Mouse (Mus musculus): ENCODE data around the gene Majin. TPM values are rescaled to one million over a fixed set of nuclear protein-coding genes. Genes with fewer than 3 reads are reported as not detected.

Gene Majin
- total RNA-seq, 2 experiments from 2014 or later = not detected

DNA sequence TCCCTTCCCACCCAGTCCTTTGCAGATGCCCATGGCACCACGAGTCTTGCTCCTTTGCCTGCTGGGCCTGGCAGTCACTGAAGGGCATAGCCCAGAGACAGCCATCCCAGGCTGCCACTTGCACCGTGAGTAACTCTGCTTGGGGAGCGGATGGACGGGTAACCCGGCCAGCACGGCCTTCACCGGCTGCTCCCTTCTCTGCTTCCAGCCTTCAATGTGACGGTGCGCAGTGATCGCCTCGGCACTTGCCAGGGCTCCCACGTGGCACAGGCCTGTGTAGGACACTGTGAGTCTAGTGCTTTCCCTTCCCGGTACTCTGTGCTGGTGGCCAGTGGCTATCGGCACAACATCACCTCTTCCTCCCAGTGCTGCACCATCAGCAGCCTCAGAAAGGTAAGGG, 42.6 kb downstream of the Majin start:
- no peak for DNase-seq (ENCODE audit: extremely low spot score in 1 of 2, low spot score in 1 of 2)

DNA sequence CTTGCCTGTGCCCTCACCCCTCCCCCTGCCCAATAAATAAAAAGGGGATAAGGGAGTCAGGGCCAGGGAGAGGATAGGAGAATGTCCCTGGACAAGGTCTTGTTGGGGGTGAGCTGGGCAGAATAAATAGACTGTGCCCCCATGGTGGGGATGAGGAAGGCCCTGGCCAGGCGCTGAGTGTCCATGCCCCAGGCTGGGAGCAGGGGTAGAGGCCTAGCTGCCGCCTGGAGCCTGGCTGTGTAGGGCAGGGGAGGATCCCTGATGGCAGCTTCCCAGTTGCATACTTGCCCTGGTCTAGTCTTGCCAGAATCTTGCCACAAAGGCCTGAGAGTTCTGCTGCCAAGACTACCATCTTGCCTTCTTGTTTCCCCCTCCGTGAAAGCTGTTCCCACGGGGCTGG, 43.7 kb downstream of the Majin start:
- DNase-seq (ENCODE audit: extremely low spot score in 1 of 2, low spot score in 1 of 2) = no peak

DNA sequence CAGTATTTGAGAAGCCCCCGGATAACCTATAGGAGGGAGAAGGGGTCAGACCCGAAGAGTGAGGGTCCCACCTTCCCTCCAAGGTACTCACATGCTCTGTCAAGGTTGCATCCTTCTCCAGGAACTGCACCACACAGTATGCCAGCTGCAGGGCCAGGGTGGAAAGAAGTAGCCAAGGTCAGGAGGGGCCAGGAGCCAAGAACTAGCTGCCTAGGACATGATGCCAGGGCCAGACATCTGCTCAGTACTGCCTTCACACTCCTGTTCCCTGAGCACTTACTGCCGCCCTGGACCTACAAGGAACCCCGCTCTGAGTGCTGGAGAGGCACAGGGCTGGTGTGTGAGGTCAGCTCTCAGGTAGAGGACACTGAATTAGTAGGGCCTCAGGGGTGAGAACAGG, 46.2 kb downstream of the Majin start:
- DNase-seq (ENCODE audit: extremely low spot score in 1 of 2, low spot score in 1 of 2) = no peak

DNA sequence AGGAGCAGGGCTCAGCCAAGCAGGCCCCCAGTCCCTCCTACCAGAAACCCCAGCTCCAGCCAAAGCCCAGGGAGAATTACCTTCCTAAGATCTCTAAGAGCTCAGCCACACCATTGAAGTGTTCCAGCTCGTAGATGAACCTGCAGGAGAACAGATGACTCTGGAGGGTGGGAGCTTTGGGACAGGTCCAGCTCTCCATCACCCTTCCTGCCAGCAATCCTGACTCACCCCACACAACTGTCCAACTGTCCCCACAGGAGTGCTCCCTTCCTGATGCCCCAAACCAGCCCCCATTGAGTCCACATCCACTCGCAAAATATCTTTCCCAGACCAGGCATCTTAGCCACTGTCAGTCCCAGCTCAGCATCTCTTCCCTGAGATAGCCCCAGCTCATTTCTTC, 46.8 kb downstream of the Majin start:
- DNase-seq (ENCODE audit: extremely low spot score in 1 of 2, low spot score in 1 of 2) = no peak

DNA sequence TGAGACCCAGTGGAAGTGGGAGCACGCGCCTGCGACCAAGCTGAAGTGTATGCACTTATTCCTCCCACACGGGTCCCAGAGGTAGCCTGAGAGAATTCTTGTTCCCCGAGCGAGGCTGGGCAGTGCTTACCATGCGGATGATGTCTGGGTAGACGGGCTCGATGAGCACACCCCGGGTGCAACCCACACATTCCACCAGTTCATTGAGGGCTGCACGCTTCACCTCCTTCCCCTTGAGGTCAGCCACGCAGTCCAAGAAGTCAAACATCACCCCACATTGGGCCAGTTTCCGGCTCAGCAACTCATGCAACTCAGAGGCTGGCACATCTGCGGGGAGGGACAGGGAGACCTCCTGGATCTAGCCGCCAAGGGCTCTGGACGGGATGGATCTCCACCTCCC, 49.5 kb downstream of the Majin start:
- DNase-seq (ENCODE audit: extremely low spot score in 1 of 2, low spot score in 1 of 2) = no peak

DNA sequence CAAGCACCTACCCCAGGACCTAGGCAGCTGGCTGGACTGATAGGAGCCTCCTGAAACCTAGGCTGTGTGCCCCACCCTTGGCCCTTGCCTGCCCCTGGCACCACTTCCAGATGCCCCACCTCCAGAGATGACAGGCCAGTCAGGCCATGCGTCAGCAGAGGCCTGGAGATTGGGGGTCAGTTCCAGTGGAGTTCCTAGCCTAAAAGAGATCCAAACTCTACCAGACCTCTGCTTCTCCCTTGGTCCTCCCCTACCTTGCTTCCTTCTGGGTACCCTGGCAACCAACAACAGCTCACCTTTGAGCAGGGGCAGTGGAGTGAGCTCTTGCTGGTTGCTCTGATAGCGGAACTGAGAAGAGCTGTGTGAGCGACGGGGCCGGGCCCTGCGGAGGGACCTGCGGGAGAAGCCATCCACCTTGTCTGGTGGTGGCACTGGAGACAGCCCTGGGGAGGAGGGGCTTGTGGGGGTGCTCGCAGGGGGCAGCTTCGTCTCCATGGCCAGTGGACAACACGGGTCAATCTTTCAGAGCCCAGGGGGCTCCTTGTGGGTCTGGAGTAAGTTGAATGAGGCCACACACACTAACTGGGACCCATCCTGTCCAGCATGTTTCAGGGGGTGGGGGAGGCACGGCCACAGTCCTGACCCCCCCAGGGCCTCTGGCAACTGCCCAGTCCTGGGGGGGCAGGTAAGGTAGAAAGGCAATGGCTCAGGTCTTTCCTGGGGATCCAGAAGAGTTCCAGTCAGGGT, 50.3 kb downstream of the Majin start:
- DNase-seq (ENCODE audit: extremely low spot score in 1 of 2, low spot score in 1 of 2) = no peak

DNA sequence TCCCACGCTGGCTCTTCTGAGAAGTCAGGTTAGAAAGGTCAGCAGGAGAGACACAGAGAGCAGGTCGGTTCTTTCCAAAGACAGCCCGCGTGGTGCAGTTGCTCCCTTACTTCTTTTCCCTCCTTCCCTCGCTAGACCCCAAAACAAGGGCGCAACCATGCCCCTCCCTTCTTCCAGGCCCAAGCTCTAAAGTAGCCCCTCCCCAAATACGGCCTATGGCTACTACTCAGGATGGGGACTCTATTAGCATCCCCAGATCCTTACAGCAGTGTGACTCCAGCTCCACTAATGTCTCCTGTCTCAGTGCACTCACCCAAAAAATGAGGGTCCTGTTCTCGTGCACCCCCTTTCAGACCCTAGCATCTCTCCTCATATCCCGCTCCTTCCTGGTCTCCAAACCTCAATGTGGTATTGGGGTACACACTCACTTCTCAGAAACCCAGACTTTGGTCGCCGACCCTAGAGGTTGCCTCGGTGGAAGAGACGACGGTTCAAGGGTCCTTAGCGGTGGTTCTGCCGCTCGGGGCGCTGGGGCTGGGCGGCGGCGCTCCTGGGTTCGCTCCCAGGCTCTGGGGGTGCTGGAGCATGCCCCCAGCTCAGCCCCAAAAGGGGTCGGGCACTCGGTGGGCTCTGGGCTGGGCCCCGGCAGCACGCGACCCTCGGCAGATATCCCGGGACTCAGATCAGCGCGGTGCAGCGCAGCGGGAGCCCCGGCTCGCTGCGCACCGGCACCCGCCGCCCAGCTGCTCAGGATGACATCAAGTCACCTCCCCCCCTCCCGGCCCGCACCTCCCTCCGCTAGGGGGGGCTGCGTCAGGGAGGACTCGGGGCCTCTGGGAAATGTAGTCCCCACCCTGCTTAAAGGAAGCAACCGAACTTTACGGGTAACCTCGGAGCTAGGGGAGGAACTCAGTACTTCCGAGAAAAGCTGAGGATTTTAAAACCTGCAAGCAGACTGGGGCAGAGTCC, 51.2 kb downstream of the Majin start, which contains the start of gene Ppp2r5b:
Gene Ppp2r5b (minus strand): TSS at position 789 of the 969 bp plus-strand sequence.
- DNase-seq (ENCODE audit: extremely low spot score in 1 of 2, low spot score in 1 of 2) = peak; percentile 86 to 91

DNA sequence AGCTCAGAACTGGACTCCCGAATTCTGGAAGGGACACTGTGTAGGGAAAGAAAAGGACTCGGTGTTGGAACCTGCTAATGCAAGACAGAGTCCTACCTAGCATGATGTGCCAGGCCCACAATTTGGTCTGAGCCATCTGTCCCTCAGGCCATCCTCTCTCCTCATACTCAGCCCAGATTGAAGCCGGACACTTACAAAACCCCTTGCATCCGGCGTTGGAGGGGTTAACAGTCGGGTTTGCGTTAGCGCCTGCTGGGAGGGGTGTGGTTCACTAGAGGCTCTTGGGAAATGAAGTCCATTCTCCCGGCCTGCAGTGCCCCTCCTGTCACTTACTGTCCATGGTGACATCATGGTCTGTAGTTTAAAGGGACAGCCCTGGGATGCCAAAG, 51.9 kb downstream of the Majin start:
- peak; percentile 76 to 83 for DNase-seq (ENCODE audit: extremely low spot score in 1 of 2, low spot score in 1 of 2)

DNA sequence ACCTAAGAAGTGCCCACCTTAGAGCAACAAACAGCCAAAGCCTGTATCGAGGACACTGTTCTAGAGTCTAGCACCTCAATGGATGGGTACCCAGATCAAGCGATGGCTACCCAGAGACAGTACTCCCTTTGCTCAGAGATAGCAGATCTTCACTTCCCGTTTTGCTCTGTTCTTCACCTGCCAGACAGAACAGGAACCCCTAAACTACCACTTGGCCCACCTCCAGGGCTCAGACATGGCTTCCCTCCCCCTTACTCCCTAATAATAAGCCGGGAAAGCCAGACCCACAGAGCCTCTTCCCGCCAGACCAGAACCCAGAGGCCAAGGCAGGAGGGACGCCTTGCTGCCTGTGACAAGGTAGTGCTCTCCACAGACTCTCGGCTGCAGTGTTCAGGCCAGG, 52.7 kb downstream of the Majin start:
- no peak for DNase-seq (ENCODE audit: extremely low spot score in 1 of 2, low spot score in 1 of 2)

DNA sequence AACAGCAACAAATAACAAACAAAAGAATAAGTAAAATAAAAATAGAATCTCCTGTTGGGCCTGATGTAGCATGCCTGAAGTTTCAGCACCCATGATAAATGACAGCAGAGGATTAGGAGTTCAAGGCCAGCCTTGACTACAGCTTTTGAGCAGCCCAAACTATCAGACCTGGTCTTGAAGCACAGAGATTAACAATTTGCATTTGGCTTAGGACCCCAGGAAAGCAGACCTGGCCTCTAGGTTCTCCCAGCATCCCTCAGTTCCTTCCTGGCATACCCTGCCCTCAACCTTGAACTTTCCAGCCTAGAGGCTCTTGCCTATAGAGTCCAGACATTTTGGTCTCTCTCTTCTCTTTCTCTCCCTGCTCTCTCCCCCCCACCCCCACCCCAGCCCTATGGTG, 54.6 kb downstream of the Majin start:
- DNase-seq (ENCODE audit: extremely low spot score in 1 of 2, low spot score in 1 of 2) = no peak

DNA sequence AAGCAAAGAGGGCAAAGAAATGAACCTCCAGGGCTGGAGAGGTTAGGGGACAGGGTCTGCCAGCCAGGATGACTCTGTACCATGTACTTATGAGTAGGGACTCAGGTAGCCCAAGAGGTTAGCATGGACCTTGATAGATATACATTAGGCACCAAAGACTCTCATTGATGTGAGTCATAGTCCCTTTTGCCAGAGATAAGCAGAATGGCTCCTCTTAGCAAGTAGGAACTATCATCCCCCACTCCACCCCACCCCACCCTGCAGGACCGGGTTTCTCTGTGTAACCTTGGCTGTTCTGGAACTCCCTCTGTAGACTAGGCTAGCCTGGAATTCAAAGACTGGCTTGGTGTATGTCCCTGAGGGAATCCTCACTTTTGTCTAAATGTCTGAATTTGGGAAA, 55.9 kb downstream of the Majin start:
- no peak for DNase-seq (ENCODE audit: extremely low spot score in 1 of 2, low spot score in 1 of 2)

DNA sequence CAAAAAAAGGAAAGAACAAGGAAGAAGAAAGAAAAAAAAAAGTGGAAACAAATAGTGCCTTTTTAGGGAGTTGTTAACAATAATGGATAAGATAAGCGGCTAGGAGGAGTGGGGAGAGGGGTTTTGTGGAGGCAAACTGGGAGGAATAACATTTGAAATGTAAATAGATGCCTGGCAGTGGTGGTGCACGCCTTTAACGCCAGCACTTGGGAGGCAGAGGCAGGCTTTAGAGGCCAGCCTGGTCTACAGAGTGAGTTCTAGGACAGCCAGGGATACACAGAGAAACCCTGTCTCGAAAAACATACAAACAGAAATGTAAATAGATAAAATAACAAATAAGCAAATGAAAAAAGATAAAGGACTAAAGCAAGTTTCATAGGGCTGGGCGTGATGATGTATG, 56.5 kb downstream of the Majin start:
- DNase-seq (ENCODE audit: extremely low spot score in 1 of 2, low spot score in 1 of 2) = no peak

DNA sequence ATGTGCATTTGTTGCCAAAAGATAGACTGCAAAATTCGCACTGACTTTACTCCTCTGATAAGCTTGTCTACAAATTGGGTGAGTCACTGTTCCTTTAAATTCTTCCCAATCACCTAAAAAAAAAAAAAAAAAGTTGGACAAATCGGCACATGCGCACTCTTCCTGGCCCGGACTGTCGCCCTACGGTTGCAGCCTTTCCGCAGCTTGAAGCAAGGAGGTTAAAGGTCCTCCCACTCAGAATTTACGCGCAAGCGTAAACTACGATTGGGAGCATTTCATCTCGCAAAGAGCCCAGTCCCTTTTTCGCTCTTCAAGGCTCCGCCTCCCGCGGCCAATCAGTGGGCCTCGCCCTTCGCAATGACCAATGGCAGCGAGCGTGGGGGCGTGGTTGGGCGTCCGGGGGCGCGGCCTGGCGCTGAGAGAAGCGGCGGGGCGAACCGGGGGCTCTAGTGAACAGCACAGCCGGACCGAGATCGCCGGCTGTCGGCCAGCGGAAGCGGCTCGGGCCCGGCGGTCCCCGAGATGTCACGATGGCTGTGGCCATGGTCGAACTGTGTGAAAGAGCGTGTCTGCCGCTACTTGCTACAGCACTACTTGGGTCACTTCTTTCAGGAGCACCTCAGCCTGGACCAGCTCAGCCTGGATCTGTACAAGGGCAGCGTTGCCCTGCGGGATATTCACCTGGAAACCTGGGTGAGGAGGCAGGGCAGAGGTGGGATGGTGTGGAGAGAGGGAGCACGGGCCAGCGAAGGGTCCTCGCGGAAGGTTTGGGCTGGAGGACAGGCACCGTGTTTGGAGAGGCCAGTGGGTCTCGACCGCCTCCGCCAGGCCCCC, 57.3 kb downstream of the Majin start, which contains the start of gene Atg2a:
Gene Atg2a (plus strand): TSS at position 395 of the 834 bp plus-strand sequence.
- DNase-seq (ENCODE audit: extremely low spot score in 1 of 2, low spot score in 1 of 2) = peak; percentile 91 to 95

DNA sequence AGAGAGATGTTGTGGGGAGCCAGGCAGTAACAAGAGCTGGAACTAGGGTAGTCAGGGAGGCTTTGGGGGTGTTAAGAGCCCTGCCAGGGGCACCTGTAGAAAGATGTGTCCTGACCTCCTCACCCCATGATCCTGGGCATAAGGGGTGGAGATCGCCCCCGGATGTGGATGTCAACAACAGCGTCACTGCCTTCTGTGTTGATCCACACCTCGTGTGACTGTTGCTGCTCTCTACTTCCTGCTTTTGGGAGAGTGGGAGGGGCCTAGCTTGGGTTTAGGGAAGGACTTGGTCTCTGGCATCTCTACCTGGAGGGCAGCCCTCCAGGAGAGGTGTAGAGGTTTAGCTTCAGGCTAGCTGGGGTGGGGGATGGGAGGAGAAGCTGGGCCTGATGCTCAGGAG, 58.1 kb downstream of the Majin start:
- no peak for DNase-seq (ENCODE audit: extremely low spot score in 1 of 2, low spot score in 1 of 2)

DNA sequence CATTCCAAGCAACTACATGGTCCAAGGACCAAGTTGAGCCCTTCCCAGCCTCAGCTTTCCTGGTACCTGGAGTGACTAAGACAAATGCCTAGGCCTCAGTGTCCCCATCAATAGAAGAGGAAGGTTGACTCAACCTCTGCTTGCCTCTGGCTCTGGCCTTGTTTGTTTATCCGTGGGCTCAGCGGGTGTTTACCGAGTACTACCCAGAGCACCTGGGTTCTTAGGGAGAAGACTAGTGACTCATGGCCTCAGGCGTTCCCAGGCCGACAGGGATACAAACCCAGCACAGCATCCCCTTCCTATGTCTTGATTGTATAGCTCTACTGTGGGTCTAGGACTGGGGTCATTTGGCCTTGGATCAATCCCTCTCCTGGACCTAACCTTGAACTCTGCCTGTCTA, 59.0 kb downstream of the Majin start:
- no peak for DNase-seq (ENCODE audit: extremely low spot score in 1 of 2, low spot score in 1 of 2)

DNA sequence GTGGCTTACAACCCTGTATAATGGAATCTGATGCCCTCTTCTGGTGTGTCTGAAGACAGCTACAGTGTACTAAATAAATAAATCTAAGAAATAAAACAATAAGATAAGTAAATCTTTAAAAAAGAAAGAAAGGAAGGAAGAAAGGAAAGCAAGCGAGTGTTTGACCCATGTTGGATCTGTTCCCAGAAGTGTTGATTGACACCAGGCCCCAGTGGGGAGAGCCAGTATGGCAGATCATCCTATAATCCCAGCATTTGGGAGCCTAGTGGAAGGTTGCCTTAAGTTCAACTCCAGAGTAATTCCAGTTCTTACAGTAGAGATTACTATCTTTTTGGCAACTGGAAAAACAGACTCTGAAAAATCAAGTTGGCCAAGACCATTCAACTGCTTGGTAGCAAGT, 61.6 kb downstream of the Majin start:
- DNase-seq (ENCODE audit: extremely low spot score in 1 of 2, low spot score in 1 of 2) = no peak

DNA sequence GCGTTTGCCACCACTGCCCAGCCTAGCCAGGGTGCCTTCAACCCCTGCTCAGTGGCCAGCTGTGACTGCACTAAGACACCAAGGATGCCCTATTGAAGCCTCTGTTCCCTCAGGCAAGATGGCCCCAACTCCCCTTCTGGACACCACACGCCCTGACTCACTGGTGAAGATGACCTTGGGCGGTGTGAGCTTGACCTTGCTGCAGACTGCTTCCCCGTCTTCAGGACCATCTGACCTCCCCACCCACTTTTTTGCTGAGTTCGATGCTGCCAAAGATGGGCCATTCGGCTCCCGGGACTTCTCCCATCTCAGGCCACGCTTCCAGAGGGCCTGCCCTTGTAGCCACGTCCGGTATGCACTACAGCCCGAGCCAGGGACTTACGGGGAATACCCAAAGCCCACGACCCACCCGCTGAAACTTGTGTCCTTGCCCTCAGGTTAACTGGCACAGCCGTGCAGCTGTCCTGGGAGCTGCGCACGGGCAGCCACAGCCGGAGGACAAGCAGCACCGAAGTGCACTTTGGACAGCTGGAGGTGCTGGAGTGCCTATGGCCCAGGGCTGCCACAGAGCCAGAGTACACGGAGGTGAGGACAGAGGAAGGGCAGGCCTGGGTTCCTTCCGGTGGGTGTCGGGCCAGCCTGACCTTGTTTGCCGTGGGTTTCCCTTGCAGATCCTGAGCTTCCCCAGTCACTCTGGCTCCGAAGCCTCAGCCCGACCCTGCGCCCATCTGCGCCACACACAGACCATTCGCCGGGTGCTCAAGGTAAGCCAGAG, 63.5 kb downstream of the Majin start:
- no peak for DNase-seq (ENCODE audit: extremely low spot score in 1 of 2, low spot score in 1 of 2)

DNA sequence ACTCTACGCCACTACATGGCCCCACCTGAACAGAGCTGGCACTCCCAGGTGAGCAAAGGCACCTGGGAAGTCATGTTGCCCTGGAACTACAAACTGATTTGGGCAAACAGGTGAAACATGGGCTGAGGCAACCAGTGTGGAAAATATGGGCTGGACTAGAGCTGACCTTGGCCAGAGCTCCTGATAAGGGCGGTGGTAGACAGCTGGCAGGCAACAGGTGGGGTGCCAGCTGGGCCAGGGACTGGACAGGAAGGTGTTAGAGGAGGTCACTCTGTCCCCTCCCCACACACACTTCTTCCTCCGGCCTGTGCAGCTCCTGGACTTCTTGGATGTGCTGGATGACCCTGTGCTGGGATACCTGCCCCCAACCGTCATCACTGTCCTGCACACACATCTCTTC, 68.8 kb downstream of the Majin start:
- DNase-seq (ENCODE audit: extremely low spot score in 1 of 2, low spot score in 1 of 2) = no peak

DNA sequence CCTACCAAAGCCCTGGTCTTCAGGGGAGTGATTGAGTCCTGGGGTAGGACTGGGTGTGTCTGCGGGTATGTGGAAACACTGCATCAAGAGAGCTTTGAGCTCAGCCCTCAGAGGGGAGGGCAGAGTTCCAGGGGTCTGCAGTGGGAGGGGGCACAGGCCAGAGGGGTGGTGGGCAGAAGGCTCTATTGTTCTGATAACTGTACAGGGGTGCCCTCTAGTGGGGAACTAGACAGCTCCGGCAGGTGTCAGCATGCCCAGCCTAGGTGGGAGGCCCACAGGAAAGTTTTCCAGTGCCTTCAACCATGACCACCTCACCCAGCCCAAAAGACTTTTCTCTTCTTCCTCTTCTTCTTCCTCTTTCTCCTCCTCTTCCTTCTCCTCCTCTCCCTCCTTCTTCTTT, 76.2 kb downstream of the Majin start:
- no peak for DNase-seq (ENCODE audit: extremely low spot score in 1 of 2, low spot score in 1 of 2)

DNA sequence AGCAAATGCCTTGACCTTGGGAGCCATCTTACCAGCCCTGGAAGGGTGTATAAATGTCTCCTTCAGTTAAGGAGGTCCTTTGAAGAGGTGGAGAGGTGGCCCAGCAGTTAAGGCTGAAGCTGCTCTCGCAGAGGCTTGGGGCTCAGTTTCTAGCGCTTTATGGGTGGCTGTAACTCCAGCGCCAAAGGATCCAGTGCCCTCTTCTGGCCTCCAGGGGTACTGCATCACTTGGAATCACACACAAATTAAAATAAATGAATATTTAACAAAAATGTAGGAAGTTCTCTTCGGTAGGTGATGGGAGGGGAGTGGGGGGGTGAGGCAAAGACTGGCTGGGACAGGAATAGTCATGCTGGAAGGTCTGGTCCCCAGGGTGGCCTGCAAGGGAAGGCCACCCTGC, 76.8 kb downstream of the Majin start:
- no peak for DNase-seq (ENCODE audit: extremely low spot score in 1 of 2, low spot score in 1 of 2)

All from layer of hippocampus, postnatal 25 days (tissue).